Mouse (Mus musculus) bone marrow macrophage, adult 2 months (primary cell): ENCODE measurements around the gene Aqp7. TPM values are rescaled to one million over a fixed set of nuclear protein-coding genes. Genes with fewer than 3 reads are reported as not detected.

Experiments used
- H3K27ac ChIP-seq: 2 replicates; pipeline ENCODE4 v1.5.1; 2012; ENCODE audit warnings: low read depth, low read length; ENCODE audit not compliant: insufficient read depth
- H3K4me1 ChIP-seq: 2 replicates; pipeline ENCODE4 v1.6.1; 2012; ENCODE audit warnings: low read length; ENCODE audit not compliant: control insufficient read depth, insufficient read depth
- H3K4me3 ChIP-seq: 2 replicates; pipeline ENCODE4 v1.5.1; 2012; ENCODE audit warnings: mild to moderate bottlenecking, low read length, moderate library complexity; ENCODE audit not compliant: insufficient read depth
- CTCF ChIP-seq: IDR thresholded peaks from 2 replicates; pipeline ENCODE4 v1.5.1; 2012; ENCODE audit warnings: low read depth, mild to moderate bottlenecking, low read length, moderate library complexity
- POLR2A ChIP-seq: IDR thresholded peaks from 2 replicates; pipeline ENCODE4 v1.6.1; 2012; ENCODE audit warnings: mild to moderate bottlenecking, low read depth, low read length, borderline replicate concordance
- polyA plus RNA-seq: library from polyadenylated mRNA; stranded (reverse); fragments of >200 nt; gene quantifications from 2 replicates; pipeline ENCODE4 v1.2.4, GENCODE M21; 2012; ENCODE audit not compliant: missing spikeins, insufficient read depth, insufficient read length

Aqp7 gene
- polyA plus RNA-seq, 1 experiment = not detected

GRCm38 (mm10) chr4:41063894-41064673 is 16.1 kb upstream of the Aqp7 start:
- Histone ChIP-seq H3K27ac (no peak overlapping the region), H3K4me3 (no peak overlapping the region), H3K4me1 (peaks cover 5% of the 10 kb centered on the region)
- TF ChIP-seq POLR2A (no peak), CTCF (peak; percentile 73)

- TF ChIP-seq POLR2A = no peak
- no peaks in the 10 kb centered on the region for H3K4me1 ChIP-seq
- H3K27ac ChIP-seq = no peak overlapping the region
- H3K4me3 ChIP-seq = no peak overlapping the region
Observed at GRCm38 (mm10) chr4:41063351-41063750, 15.4 kb upstream of the Aqp7 start.

- TF ChIP-seq CTCF (no peak), POLR2A (no peak)
- Histone ChIP-seq H3K4me3 (no peak overlapping the region), H3K4me1 (no peaks in the 10 kb centered on the region), H3K27ac (no peak overlapping the region)
Observed at GRCm38 (mm10) chr4:41057361-41057760, 9.4 kb upstream of the Aqp7 start.

GRCm38 (mm10) chr4:41056742-41057332 is 8.9 kb upstream of the Aqp7 start:
- Histone ChIP-seq H3K4me3 (no peak overlapping the region), H3K4me1 (no peaks in the 10 kb centered on the region), H3K27ac (no peak overlapping the region)
- no peak for TF ChIP-seq CTCF
- no peak for TF ChIP-seq POLR2A

- peaks cover under 1% of the 10 kb centered on the region for H3K4me1 ChIP-seq
- no peak overlapping the region for H3K4me3 ChIP-seq
- no peak for TF ChIP-seq CTCF
- TF ChIP-seq POLR2A = no peak
- H3K27ac ChIP-seq = no peak overlapping the region
Observed at GRCm38 (mm10) chr4:41056253-41056652, 8.3 kb upstream of the Aqp7 start.

- Histone ChIP-seq H3K27ac (no peak overlapping the region), H3K4me3 (no peak overlapping the region), H3K4me1 (peaks cover 5% of the 10 kb centered on the region)
- no peak for TF ChIP-seq CTCF
- TF ChIP-seq POLR2A = no peak
Observed at GRCm38 (mm10) chr4:41055111-41055510, 7.2 kb upstream of the Aqp7 start.

- no peak overlapping the region for H3K4me3 ChIP-seq
- no peak for TF ChIP-seq POLR2A
- no peak for TF ChIP-seq CTCF
- H3K4me1 ChIP-seq = peaks cover 11% of the 10 kb centered on the region
- H3K27ac ChIP-seq = no peak overlapping the region
Observed at GRCm38 (mm10) chr4:41051781-41052180, 3.8 kb upstream of the Aqp7 start.

- peaks cover 11% of the 10 kb centered on the region for H3K4me1 ChIP-seq
- no peak overlapping the region for H3K27ac ChIP-seq
- no peak overlapping the region for H3K4me3 ChIP-seq
- TF ChIP-seq POLR2A (no peak), CTCF (peak; percentile 71)
Observed at GRCm38 (mm10) chr4:41050726-41051675, 3.1 kb upstream of the Aqp7 start.

- TF ChIP-seq POLR2A = no peak
- no peak for TF ChIP-seq CTCF
- Histone ChIP-seq H3K27ac (no peak overlapping the region), H3K4me1 (peaks cover 11% of the 10 kb centered on the region), H3K4me3 (no peak overlapping the region)
Observed at GRCm38 (mm10) chr4:41048926-41049325, 987 bp upstream of the Aqp7 start.

GRCm38 (mm10) chr4:41046254-41046795 is 1.6 kb downstream of the Aqp7 start:
- Histone ChIP-seq H3K4me3 (no peak overlapping the region), H3K27ac (no peak overlapping the region), H3K4me1 (peaks cover 11% of the 10 kb centered on the region)
- no peak for TF ChIP-seq POLR2A
- TF ChIP-seq CTCF = no peak
